13 mouse cellular contexts compared by ENCODE assay signal in the genomic region with DNA sequence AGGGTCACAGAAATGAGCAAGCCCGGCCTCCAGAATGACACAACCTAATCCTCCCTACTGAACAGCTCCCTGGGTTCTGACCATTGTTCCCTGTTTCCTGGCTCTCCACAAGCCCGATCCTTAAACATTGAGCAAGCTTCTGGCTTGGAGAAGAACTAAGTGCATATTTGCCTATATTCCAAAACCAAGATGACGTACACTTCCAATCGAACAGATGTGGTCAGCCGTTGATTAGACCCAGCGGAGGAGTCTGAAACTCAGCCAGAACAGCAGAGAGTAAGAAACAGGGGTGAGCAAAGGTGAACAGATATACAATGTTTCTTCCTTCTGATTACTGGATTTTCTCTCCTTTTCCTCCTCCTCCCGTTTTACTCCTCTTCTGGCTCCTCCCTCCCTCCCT.
DNase-seq lines count a peak whose midpoint lies in the region; ATAC-seq and TF ChIP-seq lines count a peak whose summit lies in the region.
"Had no signal": no experiment of that assay in that cellular context is flagged by ENCODE, and none has a peak within 500 bp of the region (broad histone marks: within the 10 kb centered on the region; RNA-seq: fewer than 3 reads in every experiment).

No protein-coding gene starts in this region.

- H3K9me3 ChIP-seq in kidney, postnatal 0 days (replicated peaks; ENCODE audit: low read length): no peaks in the 10 kb centered on the region
- no peaks in the 10 kb centered on the region for H3K9me3 ChIP-seq in hindbrain, embryonic 16.5 days (ENCODE audit: control insufficient read depth, low read length)
- no peaks in the 10 kb centered on the region for H3K9me3 ChIP-seq in forebrain, embryonic 14.5 days (replicated peaks; ENCODE audit: control insufficient read depth, low read length)
- H3K9me3 ChIP-seq: forebrain, embryonic 10.5 days had no signal

- no peak overlapping the region for H3K4me3 ChIP-seq in kidney, postnatal 0 days (replicated peaks; ENCODE audit: low read depth, low read length)
- no peak overlapping the region for H3K4me3 ChIP-seq in hindbrain, embryonic 16.5 days (ENCODE audit: low read length)
- H3K4me3 ChIP-seq in forebrain, embryonic 14.5 days (ENCODE audit: low read depth, low read length): no peak overlapping the region
- H3K4me3 ChIP-seq: forebrain, embryonic 10.5 days had no signal

- no peak for ATAC-seq in kidney, postnatal 0 days (replicated peaks; ENCODE audit: low FRiP score, low read depth)
- ATAC-seq in hindbrain, embryonic 16.5 days: no peak
- ATAC-seq in forebrain, embryonic 14.5 days: no peak
- ATAC-seq: CD4-positive, CD25-positive, alpha-beta regulatory T cell, adult 4 months had no signal

- H3K27me3 ChIP-seq in kidney, postnatal 0 days (ENCODE audit: insufficient read depth, low read length): no peaks in the 10 kb centered on the region
- no peaks in the 10 kb centered on the region for H3K27me3 ChIP-seq in hindbrain, embryonic 16.5 days (replicated peaks; ENCODE audit: control insufficient read depth, insufficient read depth, low read length)
- H3K27me3 ChIP-seq in forebrain, embryonic 14.5 days (replicated peaks; ENCODE audit: control insufficient read depth, insufficient read depth, low read length): no peaks in the 10 kb centered on the region

- DNase-seq in kidney, postnatal 0 days (ENCODE audit: low spot score): peak; percentile 68
- DNase-seq in kidney, adult 11 months: no peak
- peak; percentile 90 for DNase-seq in NIH3T3 (ENCODE audit: low read depth)
- DNase-seq in gastrocnemius, postnatal 14 days: peak; percentile 22
- DNase-seq in heart, postnatal 14 days: peak; percentile 16 to 18
- no peak for DNase-seq in forebrain, embryonic 14.5 days (ENCODE audit: low spot score)
- DNase-seq in spleen, postnatal 36 days (ENCODE audit: low spot score in 2 of 2): no peak
- DNase-seq: adrenal gland, adult 2 months; embryo, embryonic 11 days; layer of hippocampus, adult 9-11 months had no signal

- no peak overlapping the region for H3K4me2 ChIP-seq in kidney, postnatal 0 days (ENCODE audit: low read length)
- H3K4me2 ChIP-seq in hindbrain, embryonic 16.5 days (ENCODE audit: low read length): no peak overlapping the region
- H3K4me2 ChIP-seq in forebrain, embryonic 14.5 days (ENCODE audit: low read length): no peak overlapping the region

- no peak overlapping the region for H3K9ac ChIP-seq in kidney, postnatal 0 days (ENCODE audit: low read depth, low read length)
- H3K9ac ChIP-seq in hindbrain, embryonic 16.5 days (ENCODE audit: low read depth, low read length): no peak overlapping the region
- H3K9ac ChIP-seq in forebrain, embryonic 14.5 days (ENCODE audit: low read length): no peak overlapping the region

- H3K36me3 ChIP-seq in kidney, postnatal 0 days (ENCODE audit: insufficient read depth, low read length): no peaks in the 10 kb centered on the region
- H3K36me3 ChIP-seq in hindbrain, embryonic 16.5 days (ENCODE audit: control insufficient read depth, insufficient read depth, low read length): no peaks in the 10 kb centered on the region
- no peaks in the 10 kb centered on the region for H3K36me3 ChIP-seq in forebrain, embryonic 14.5 days (ENCODE audit: control insufficient read depth, insufficient read depth, low read length)
- H3K36me3 ChIP-seq: forebrain, embryonic 10.5 days had no signal

- 45% methylated on average over 7 of the region's 7 CpGs for WGBS in kidney, postnatal 0 days
- WGBS in hindbrain, embryonic 16.5 days: 68% methylated on average over 7 of the region's 7 CpGs
- 74% methylated on average over 7 of the region's 7 CpGs for WGBS in forebrain, embryonic 14.5 days

- no peaks in the 10 kb centered on the region for H3K4me1 ChIP-seq in kidney, postnatal 0 days (replicated peaks; ENCODE audit: insufficient read depth, low read length)
- H3K4me1 ChIP-seq in hindbrain, embryonic 16.5 days (ENCODE audit: control insufficient read depth, insufficient read depth, low read depth, low read length): peaks cover 4% of the 10 kb centered on the region
- H3K4me1 ChIP-seq in forebrain, embryonic 14.5 days (ENCODE audit: control insufficient read depth, insufficient read depth, low read length): peaks cover 9% of the 10 kb centered on the region; the same call in 1 of the 2 replicates

- no peak for TF ChIP-seq CTCF in kidney, postnatal 0 days (IDR thresholded peaks at IDR 0.05; ENCODE audit: low read depth)

- intact Hi-C loops in gastrocnemius, postnatal 14 days (cut with DNase I; ENCODE audit: low total_unique reads): no loop called here
- intact Hi-C loops in heart, postnatal 14 days (cut with DNase I): loop anchor here (5.0 kb wide), 1 partner anchor 82 kb away; no protein-coding TSS in a partner anchor

- H3K27ac ChIP-seq in kidney, postnatal 0 days: no peak overlapping the region
- H3K27ac ChIP-seq in hindbrain, embryonic 16.5 days (ENCODE audit: low read depth, low read length): no peak overlapping the region
- no peak overlapping the region for H3K27ac ChIP-seq in forebrain, embryonic 14.5 days (ENCODE audit: low read depth, low read length)

Comparison
In these comparisons a context has a peak if more than half of its experiments do, and no peak if none do; other contexts are left out.
1. DNase-seq: peak in kidney, postnatal 0 days (single experiment), NIH3T3 (single experiment), gastrocnemius, postnatal 14 days (single experiment) and heart, postnatal 14 days (2 of 2); none in kidney, adult 11 months (single experiment), forebrain, embryonic 14.5 days (single experiment) and spleen, postnatal 36 days (0 of 2).